Mouse (Mus musculus): ENCODE measurements around the gene Psg27. TPM values are rescaled to one million over a fixed set of nuclear protein-coding genes. Genes with fewer than 3 reads are reported as not detected.

Psg27 gene
- not detected for total RNA-seq (2023)

DNA sequence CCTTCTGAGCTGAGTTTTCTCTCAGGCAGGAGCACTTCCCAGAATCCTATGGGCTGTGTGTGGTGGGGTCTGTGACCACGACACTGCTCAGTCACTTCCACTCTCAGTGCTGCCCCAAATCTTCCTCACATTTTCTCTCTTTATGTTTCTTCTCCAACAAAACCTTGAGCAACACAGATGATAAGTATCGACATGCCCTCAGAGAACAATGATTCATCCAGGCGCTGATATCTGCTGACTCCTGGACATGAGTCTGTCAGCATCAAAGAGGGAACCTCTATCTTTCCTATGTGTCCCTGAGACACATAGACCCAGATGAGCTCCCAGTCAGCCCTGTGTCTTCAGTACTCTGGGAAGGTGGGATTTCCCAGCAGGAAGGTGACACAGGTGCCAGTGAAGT, at the start of gene Psg27:
Psg27 (minus strand) TSS at position 101 of the 400 bp plus-strand sequence.

DNA sequence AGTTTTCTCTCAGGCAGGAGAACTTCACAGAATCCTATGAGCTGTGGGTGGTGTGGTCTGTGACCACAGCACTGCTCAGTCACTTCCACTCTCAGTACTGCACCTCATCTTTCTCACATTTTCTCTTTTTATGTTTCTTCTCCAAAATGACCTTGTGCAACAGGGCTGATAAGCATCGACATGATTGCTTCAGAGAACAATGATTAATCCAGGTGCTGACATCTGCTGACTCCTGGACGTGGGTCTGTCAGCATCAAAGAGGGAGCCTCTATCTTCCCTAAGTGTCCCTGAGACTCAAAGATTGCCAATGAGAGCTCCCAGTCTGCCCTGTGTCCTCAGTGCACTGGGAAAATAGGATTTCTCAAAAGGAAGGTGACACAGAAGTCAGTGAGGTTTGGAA, 49.3 kb upstream of the Psg27 start, which contains the start of gene Psg23:
Psg23 (minus strand) TSS at position 101 of the 400 bp plus-strand sequence.

GRCm38 (mm10) chr7:18532169-18532568, 34.9 kb downstream of the Psg27 start, which contains the start of gene Psg25:
Gene Psg25, minus strand, starts transcription at chr7:18532269.

Other genes with a start within 250 kb of the Psg27 start
- gene Psg18, start 212.3 kb downstream of the Psg27 start, total RNA-seq (2023): not detected
- not detected for gene Psg28, start 135.3 kb downstream of the Psg27 start, total RNA-seq (2023)
- gene Psg26, start 83.1 kb downstream of the Psg27 start, total RNA-seq (2023): not detected
- not detected for gene Psg25, start 35.0 kb downstream of the Psg27 start, total RNA-seq (2023)
- not detected for gene Psg23, start 49.2 kb upstream of the Psg27 start, total RNA-seq (2023)
- gene Psg21, start 89.4 kb upstream of the Psg27 start, total RNA-seq (2023): not detected
- gene Psg20, start 118.9 kb upstream of the Psg27 start, total RNA-seq (2023): not detected
- not detected for gene Psg22, start 150.8 kb upstream of the Psg27 start, total RNA-seq (2023)
- gene Psg19, start 231.2 kb upstream of the Psg27 start, total RNA-seq (2023): not detected